Mouse (Mus musculus): ENCODE measurements around the gene 1700001P01Rik.

DNA sequence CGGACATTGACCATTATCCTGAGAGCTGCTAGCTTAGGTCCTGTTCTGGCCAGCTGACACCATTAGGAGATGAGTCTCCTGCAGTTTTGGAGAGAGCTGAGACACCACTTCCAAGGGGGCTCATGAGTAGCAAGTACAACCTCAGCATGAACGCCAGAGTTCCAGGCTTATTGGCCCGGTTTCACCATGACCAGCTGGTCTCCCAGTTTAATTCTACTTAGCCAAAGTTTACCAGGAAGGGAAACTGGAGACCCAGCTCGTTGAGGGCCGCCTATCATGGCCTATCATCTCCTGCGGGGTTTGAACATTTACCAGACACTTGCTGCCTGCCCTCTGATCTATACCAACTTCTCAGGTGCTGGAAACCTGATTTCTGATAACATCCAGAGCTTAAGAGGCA, 31.9 kb upstream of the 1700001P01Rik start:
- TF ChIP-seq POLR2A (IDR thresholded peaks at IDR 0.05; ENCODE audit: borderline replicate concordance, extremely low read depth, insufficient read depth, insufficient read length, poor library complexity, severe bottlenecking) (no peak), CTCF (IDR thresholded peaks at IDR 0.05; ENCODE audit: borderline replicate concordance, extremely low read depth, insufficient read depth, insufficient read length) (no peak)
